ENCODE assay signal across 17 mouse cellular contexts in the genomic region with DNA sequence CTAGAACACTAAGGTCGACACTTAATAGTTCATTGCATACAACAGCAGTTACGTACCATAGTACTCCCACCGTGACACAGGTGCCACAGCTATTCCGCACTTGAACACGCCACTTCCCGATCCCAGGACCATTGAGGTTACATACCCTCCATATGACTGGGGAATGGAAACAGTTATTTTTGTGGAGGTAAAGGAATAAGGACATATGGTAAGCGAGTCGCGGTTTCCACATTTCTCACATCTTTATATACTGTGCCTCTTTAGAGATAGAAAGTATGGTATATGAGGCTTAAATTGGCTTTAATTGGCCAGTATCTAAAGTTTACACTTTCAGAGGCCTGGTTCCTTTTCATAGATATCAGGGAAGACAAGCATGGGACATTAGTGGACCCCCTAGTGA.
A peak's percentile ranks its signal among the peaks of the same experiment; 100 is the strongest.
DNase-seq lines count a peak whose midpoint lies in the region; ATAC-seq and TF ChIP-seq lines count a peak whose summit lies in the region.
"Had no signal": no experiment of that assay in that cellular context is flagged by ENCODE, and none has a peak within 500 bp of the region (broad histone marks: within the 10 kb centered on the region; RNA-seq: fewer than 3 reads in every experiment).

No protein-coding gene starts in this region.

- no peak for TF ChIP-seq CTCF in left cerebral cortex, adult 2 months (IDR thresholded peaks at IDR 0.05)

- DNase-seq in frontal cortex, postnatal 25 days (ENCODE audit: low spot score in 2 of 2): no peak
- DNase-seq in left cerebral cortex, adult 2 months (ENCODE audit: extremely low spot score in 1 of 2, low spot score in 2 of 2): no peak
- DNase-seq in left cerebral cortex, postnatal 4 days: no peak
- DNase-seq: adrenal gland, adult 2 months; adrenal gland, adult 8-10 months; adrenal gland, postnatal 10 days; adrenal gland, postnatal 14 days; adrenal gland, postnatal 25 days; adrenal gland, postnatal 36 days; B cell, adult 2 months; cerebellum, adult 11 months; cerebellum, adult 11-12 months; cerebellum, adult 18-20 months had no signal

- no peak overlapping the region for H3K4me3 ChIP-seq in left cerebral cortex, adult 2 months

- peak; percentile 58 for ATAC-seq in frontal cortex, adult (ENCODE audit: low TSS enrichment)
- ATAC-seq: activated CD4-positive, CD25-positive, alpha-beta regulatory T cell, adult 4 months; CD4-positive, CD25-positive, alpha-beta regulatory T cell, adult 4 months; Patski had no signal

- H3K27ac ChIP-seq in left cerebral cortex, adult 2 months: peak overlapping the region; percentile 60; the same call in 1 of the 2 replicates

- intact Hi-C loops in left cerebral cortex, adult 2 months (cut with DNase I): loop anchor here (2.0 kb wide), 2 partner anchors 111 to 281 kb away; no protein-coding TSS in a partner anchor
- intact Hi-C loops in left cerebral cortex, postnatal 4 days (cut with DNase I): no loop called here
